Mouse (Mus musculus) adrenal gland, postnatal 36 days (tissue): ENCODE measurements around the gene Lrrc7. TPM values are rescaled to one million over a fixed set of nuclear protein-coding genes. Genes with fewer than 3 reads are reported as not detected.
A peak's percentile ranks its signal among the peaks of the same experiment; 100 is the strongest.

Experiments used
- DNase-seq, 2 experiments: peaks; one replicate each; pipeline ENCODE4 v3.0.0; 2021; ENCODE audit warnings: mixed read lengths in 1 of 2
- long read RNA-seq, 2 experiments: library from polyadenylated mRNA; stranded (forward); transcript quantifications; one replicate each; pipeline ENCODE4 v2.0.0; 2021; ENCODE audit warnings: borderline sequencing depth in 2 of 2
- total RNA-seq, 2 experiments: library from RNA; stranded (reverse); gene quantifications; 2 replicates each; pipeline ENCODE4 v1.2.3; 2021

The Lrrc7 gene
- total RNA-seq = under 1 TPM; 0.07 to 0.36 TPM
- long read RNA-seq, experiment 1 = 0 reads
- long read RNA-seq, experiment 2 = 0 reads

- peak; percentile 16 to 20 for DNase-seq
These were observed at the start of gene Lrrc7 for GRCm38 (mm10) chr3:158561987-158562360. Gene Lrrc7 (minus strand): TSS chr3:158562221.

GRCm38 (mm10) chr3:158607065-158607464 is 45.0 kb upstream of the Lrrc7 start:
- no peak for DNase-seq

DNA sequence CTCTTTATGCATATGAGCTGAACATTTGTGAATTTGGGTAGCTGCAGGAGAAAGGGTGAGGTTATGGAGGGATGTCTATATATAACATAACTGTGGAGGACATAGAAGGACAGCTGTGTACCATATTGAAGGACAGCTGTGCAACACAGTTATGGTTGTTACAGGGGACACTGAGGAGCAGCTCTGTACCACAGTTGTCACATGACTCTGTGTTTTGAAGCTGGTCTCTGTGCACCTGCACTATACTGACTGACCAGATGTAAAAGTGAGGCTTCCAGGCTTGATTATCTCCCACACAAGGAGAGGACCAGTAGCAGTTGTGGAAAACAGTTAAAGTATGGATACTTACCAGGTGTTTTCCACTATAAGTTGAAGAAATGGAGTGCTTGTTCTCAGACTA is 43.3 kb upstream of the Lrrc7 start:
- DNase-seq = no peak

DNA sequence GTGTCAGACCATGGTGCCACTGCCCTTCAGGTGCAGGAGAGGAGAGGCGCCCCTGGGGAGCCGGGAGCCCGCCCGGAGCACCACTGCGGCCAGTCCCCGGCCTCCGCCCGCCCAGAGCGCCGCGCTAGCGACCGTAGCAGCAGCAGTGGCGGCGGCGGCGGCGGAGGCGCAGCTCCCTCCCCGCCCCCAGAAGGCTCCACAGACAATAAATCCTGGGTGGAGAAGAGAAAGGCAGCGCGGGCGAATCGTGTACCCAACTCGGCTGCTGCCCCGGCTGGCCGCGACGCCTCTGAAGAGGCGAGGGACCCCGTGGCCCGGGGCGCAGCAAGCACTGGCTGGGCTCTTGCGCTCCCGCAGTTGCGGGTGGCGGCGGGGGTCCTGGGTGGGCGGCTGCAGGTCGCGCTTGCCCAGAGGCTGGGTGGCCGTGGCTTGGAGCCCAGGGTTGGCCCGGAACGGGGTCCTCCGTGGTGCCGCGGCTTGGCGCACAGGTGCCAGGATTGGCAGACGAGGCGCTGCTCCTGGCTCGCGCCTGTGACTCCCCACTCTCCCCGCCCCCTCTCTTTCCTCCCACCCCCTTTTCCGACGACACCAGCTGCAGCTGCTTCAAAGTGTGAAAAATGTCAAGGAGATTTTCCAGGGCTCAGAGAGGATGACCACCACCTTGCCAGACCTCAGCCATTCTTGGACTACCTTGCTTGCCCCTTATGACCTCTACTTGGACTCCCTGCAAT is 600 bp downstream of the Lrrc7 start:
- no peak for DNase-seq

- no peak for DNase-seq
These were observed 1.1 kb downstream of the Lrrc7 start for GRCm38 (mm10) chr3:158560891-158561255.

GRCm38 (mm10) chr3:158559691-158560650 is 2.0 kb downstream of the Lrrc7 start:
- no peak for DNase-seq

DNA sequence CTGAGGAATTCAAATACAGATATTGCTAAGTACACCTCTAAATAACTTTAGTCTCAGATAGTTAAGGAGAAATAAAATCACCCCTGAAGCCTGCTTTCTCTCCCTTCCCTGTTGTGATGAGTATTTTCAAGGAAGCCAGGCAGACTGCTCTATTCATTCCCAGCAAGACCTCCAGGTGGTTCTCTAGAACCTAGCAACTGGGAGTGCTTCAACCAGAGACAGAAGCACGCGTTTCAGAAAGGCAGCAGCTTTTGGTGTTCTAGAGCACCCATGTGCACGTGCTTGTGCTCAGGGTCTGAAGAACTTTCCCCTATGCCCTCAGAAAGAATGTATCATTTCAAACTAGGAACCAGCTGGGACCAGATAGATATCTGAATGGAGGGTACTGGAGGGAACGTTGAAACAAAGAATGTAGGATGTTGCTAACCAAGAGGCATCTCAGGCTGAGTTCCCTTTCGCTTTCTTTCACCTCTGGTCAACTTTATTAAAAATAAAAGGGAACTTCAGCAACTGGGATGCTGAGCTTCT is 2.8 kb downstream of the Lrrc7 start:
- no peak for DNase-seq

DNA sequence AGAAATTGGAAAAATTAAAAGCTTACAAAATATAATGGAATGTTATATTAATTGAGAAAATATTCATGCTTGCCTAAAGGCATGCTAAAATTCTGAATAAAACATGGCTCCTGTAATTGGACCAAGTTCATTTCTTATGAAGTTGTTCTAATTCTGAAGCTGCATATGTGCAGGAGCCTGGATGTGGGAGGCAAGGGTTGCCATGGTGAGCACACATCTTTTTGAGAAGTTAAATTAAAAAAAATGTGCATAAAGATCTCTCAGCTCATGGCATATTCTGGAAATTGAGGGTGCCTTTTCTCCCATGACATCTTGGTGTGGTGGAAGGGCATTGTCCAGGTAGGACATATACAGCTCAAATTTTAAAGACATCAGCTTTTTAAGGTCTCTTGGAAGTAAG is 3.4 kb downstream of the Lrrc7 start:
- DNase-seq = no peak

DNA sequence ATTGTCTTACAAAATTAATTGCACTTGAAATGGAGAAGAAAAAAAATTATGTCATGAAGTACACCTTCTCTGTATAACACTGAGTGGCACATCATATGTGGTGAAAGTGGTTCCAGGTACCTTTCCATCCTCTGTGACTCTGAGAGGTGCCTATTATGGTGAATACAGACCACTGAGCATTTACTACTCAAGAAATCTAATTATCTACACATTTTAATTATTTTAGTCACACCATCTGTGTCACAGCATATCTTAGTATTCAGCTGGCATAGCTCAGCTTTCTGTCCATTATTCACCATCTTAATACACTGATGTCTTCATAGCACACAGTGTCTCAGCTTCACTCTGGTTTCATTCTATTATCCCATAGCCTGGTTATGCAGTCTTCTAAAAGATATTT is 7.7 kb downstream of the Lrrc7 start:
- DNase-seq = no peak

DNA sequence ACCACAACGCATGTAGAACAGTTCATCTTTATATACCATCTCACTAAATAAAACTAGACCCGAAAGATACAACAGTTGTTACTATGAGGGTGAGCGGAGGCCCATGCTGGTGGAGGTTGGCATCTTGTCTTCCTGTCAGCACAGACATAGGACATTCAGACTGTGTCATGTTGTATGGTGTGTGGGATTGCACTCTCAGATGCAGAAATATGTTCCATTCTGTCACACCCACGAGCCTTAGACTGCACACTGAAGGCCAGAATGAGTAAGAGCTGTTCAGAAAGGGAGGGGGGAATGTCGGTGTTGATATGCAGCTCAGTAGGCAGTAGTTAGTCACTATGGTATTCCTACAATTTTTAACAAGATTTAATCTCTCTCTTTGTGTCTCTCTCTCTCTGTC is 9.9 kb downstream of the Lrrc7 start:
- no peak for DNase-seq

DNA sequence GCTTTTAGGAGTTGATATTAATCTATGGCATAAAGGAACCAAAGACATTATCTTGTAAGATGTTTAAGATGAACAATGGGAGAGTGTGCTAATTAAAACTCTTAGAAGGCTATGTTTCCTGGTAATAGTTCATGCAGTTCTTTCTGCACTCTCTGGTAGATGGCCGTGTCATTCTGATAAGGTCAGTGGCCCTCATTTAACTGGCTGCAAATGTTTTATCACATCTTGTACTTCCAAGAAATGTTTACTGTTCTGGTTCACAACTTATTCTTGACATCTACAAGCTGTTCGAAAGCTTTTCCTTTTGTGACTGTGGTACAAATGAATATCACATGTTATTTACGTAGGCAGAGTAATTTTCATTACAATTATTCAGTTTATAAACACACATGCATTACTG is 18.5 kb downstream of the Lrrc7 start:
- no peak for DNase-seq

- no peak for DNase-seq
These were observed 29.2 kb downstream of the Lrrc7 start for GRCm38 (mm10) chr3:158532859-158533258.

- no peak for DNase-seq
These were observed 33.5 kb downstream of the Lrrc7 start for GRCm38 (mm10) chr3:158528471-158528870.

- no peak for DNase-seq
These were observed 68.3 kb downstream of the Lrrc7 start for GRCm38 (mm10) chr3:158493730-158494129.

- no peak for DNase-seq
These were observed 82.3 kb downstream of the Lrrc7 start for GRCm38 (mm10) chr3:158479677-158480076.

GRCm38 (mm10) chr3:158400600-158400999 is 161.4 kb downstream of the Lrrc7 start:
- DNase-seq = no peak

DNA sequence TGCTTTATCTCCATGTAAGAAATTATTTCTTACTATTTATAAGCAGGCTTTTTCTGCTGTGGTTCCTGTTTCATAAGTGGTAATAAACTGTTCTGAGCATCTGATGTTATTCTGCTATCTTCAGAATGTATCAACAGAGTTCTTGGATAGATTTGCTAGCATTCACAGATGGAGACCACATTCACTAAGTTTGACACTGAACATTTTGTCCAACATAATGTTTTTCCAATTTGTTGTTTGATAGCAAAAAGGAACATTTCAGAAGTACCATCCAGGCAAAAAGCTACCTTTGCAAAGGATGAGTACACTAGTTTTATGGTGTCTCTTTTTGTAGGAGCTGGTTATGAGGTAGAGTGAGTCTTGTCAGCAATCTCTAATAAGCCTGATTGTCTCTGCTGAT is 170.5 kb downstream of the Lrrc7 start:
- DNase-seq = no peak

GRCm38 (mm10) chr3:158388076-158388454 is 174.0 kb downstream of the Lrrc7 start:
- no peak for DNase-seq

- DNase-seq = no peak
These were observed 174.5 kb downstream of the Lrrc7 start for GRCm38 (mm10) chr3:158387413-158388075.

DNA sequence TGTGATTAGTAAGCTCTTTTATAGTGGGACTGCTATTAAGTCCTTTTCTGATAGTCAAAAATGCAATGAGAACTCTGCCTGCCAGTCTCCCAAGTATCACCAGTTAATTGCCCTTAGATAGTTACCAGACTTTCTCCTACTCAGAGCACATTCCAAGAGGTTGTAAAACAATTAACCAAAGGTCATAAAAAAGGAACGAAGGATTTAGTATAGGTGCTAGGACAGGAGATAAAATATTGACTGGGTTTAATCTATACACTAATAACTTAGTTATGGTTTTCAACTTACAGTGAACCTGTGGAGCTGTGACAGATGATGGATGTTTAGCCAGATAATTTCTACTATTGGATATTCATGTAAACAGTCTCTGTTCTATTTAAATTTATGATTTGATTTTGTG is 175.2 kb downstream of the Lrrc7 start:
- DNase-seq = no peak

GRCm38 (mm10) chr3:158375885-158376284 is 186.1 kb downstream of the Lrrc7 start:
- DNase-seq = peak; percentile 22 to 25

DNA sequence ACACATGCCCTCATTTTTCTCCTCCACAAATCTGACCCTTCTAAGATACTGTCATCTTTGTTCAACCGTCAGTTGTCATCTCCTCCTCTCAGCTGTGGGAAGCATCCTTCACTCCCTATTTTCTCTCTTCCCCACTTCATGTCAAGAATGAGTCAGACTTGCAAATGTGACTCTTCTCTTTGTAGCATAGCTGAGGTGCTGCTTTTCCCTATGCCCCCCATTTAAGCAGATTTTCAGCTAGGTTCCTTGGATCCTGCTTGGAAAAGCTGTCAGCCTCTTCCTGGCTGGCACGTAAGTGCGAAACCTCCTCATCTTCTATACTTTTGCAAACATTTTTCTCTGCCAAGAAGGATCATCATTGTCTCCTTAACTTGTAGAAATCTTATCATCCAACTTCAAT is 192.9 kb downstream of the Lrrc7 start:
- no peak for DNase-seq

DNA sequence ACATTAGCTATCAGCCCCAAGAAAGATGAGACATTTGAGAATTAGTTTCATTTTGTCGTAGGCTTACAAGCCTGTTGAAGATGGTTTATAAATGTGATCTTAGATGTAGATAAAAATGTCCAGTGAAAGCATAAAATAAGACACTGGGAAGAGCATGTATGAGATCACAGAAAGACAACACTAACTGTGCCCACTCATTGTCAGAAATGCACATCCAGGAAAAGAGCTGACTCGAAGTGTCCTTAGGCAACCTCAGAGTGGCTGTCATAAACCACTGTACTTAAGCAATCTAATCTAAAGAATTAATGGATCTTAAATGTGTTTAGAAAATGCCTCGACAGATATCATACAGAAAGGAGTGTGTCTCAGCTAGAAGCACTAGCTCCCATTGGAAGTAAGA is 196.2 kb downstream of the Lrrc7 start:
- DNase-seq = no peak
